Mouse (Mus musculus): ENCODE measurements around the gene Trpv2. TPM values are rescaled to one million over a fixed set of nuclear protein-coding genes. Genes with fewer than 3 reads are reported as not detected.

Gene Trpv2
- total RNA-seq (2021) = 1 to 10 TPM in 1 of 2 experiments, under 1 TPM in 1; 0.87 to 1.1 TPM
- long read RNA-seq, experiment 1, partial matches to known transcripts = 2 of 2 reads
- long read RNA-seq, experiment 1, other reads (novel, unspliced or antisense) = 0 of 2 reads
- long read RNA-seq, experiment 2, partial matches to known transcripts = 1 of 1 reads
- long read RNA-seq, experiment 2, other reads (novel, unspliced or antisense) = 0 of 1 reads

DNA sequence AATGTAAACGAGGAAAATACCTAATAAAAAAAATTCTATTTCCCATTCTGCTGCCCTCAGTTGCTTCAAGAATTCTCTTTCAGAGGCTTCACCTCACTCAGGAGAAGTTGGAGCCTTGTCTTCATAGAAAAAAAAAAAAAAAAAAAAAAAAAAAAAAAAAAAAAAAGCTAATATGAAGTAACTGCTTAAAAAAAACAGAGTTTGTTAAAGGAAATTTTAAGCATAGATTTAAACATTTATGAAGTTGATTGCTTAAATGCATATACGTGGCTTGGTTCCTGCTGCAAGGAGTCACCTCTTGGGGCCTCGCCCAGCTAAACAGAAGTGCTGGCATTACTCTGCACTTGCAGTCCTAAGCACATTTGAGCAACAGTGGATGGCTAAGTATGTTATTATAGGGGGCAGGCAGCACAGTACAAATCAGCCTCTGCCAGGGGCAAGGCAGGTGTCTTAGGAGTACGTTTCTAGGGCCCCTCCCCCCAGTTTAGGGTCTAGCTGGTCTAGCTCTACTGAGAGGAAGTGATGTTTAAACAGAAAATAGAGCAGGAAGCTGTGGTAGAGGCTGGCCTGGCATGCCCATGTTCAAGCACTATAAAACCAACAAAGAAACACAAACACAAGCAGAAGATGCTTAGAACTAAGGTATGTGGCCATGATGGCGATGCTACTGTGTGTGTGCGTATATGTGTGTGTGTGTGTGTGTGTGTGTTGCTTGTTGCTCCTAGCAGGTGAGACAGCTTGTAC is at the start of gene Trpv2:
TSS of gene Trpv2 (plus strand) at position 528 of the 744 bp plus-strand sequence.
- intact Hi-C loops (cut with DNase I) = loop anchor here (2.0 kb wide), 2 partner anchors 35 to 177 kb away; partner anchors contain the start of gene Cenpv
- DNase-seq = no peak

GRCm38 (mm10) chr11:62537089-62537488 is 37.2 kb upstream of the Trpv2 start:
- intact Hi-C loops (cut with DNase I) = loop anchor here (5.0 kb wide), 1 partner anchor 75 kb away; no protein-coding TSS in a partner anchor
- DNase-seq = no peak

DNA sequence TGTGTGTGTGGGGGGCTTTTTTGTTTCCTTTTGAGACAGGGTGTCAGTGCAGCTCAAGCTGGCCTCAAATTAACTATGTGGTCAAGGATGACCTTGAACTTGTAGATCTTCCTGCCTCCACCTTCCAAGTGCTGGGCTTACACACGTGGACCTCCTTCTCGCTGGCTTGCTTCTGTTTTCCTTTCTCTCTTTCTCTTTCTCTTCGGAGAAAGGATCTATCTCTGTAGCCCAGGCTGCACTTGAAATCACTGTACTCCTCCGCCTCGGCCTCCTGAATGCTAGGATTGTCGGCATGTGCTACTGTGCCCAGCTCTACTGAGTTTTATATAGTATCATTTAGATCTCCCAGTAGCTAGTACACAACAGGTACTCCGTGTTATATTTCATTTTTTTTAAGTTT is 36.7 kb upstream of the Trpv2 start:
- no peak for DNase-seq
- intact Hi-C loops (cut with DNase I) = loop anchor here (5.0 kb wide), 1 partner anchor 75 kb away; no protein-coding TSS in a partner anchor

- intact Hi-C loops (cut with DNase I) = loop anchor here (2.0 to 5.0 kb wide), 2 partner anchors 36 to 76 kb away; partner anchors contain the start of gene Trpv2
- peak; percentile 24 to 51 for DNase-seq
Measured at GRCm38 (mm10) chr11:62538321-62539088, 35.8 kb upstream of the Trpv2 start.

GRCm38 (mm10) chr11:62539089-62539890 is 35.0 kb upstream of the Trpv2 start, which contains the start of gene Cenpv:
Gene Cenpv, minus strand, starts transcription at chr11:62539261.
- DNase-seq = peak; percentile 59
- intact Hi-C loops (cut with DNase I) = loop anchor here (2.0 to 5.0 kb wide), 2 partner anchors 36 to 77 kb away; partner anchors contain the start of gene Trpv2

GRCm38 (mm10) chr11:62540167-62540566 is 34.1 kb upstream of the Trpv2 start:
- DNase-seq = no peak
- intact Hi-C loops (cut with DNase I) = no loop called here

GRCm38 (mm10) chr11:62540969-62541368 is 33.3 kb upstream of the Trpv2 start:
- no peak for DNase-seq
- intact Hi-C loops (cut with DNase I) = no loop called here

- no peak for DNase-seq
- intact Hi-C loops (cut with DNase I) = no loop called here
Measured at GRCm38 (mm10) chr11:62541581-62541980, 32.7 kb upstream of the Trpv2 start.

- intact Hi-C loops (cut with DNase I) = no loop called here
- no peak for DNase-seq
Measured at GRCm38 (mm10) chr11:62543991-62544390, 30.3 kb upstream of the Trpv2 start.

- DNase-seq = peak; percentile 52 to 77
- intact Hi-C loops (cut with DNase I) = loop anchor here (5.0 kb wide), 1 partner anchor 92 kb away; the partner anchor contains the start of genes Ncor1 and Pigl
Measured at GRCm38 (mm10) chr11:62549782-62550181, 24.5 kb upstream of the Trpv2 start.

GRCm38 (mm10) chr11:62550227-62550685 is 24.0 kb upstream of the Trpv2 start:
- peak; percentile 32 to 43 for DNase-seq
- intact Hi-C loops (cut with DNase I) = loop anchor here (5.0 kb wide), 1 partner anchor 93 kb away; the partner anchor contains the start of genes Ncor1 and Pigl

- peak; percentile 97 to 99 for DNase-seq
- intact Hi-C loops (cut with DNase I) = loop anchor here (5.0 kb wide), 1 partner anchor 93 kb away; the partner anchor contains the start of genes Ncor1 and Pigl
Measured at GRCm38 (mm10) chr11:62550727-62551225, 23.5 kb upstream of the Trpv2 start, which contains the start of gene Ubb. Gene Ubb, plus strand, starts transcription at chr11:62551171.

- DNase-seq = peak; percentile 87 to 93
- intact Hi-C loops (cut with DNase I) = loop anchor here (5.0 kb wide), 1 partner anchor 94 kb away; the partner anchor contains the start of genes Ncor1 and Pigl
Measured at GRCm38 (mm10) chr11:62551226-62552119, 22.8 kb upstream of the Trpv2 start.

- intact Hi-C loops (cut with DNase I) = loop anchor here (5.0 kb wide), 1 partner anchor 96 kb away; the partner anchor contains the start of genes Ncor1 and Pigl
- DNase-seq = no peak
Measured at GRCm38 (mm10) chr11:62553186-62553585, 21.1 kb upstream of the Trpv2 start.

GRCm38 (mm10) chr11:62553633-62554032 is 20.7 kb upstream of the Trpv2 start:
- no peak for DNase-seq
- intact Hi-C loops (cut with DNase I) = loop anchor here (5.0 kb wide), 1 partner anchor 96 kb away; the partner anchor contains the start of genes Ncor1 and Pigl

DNA sequence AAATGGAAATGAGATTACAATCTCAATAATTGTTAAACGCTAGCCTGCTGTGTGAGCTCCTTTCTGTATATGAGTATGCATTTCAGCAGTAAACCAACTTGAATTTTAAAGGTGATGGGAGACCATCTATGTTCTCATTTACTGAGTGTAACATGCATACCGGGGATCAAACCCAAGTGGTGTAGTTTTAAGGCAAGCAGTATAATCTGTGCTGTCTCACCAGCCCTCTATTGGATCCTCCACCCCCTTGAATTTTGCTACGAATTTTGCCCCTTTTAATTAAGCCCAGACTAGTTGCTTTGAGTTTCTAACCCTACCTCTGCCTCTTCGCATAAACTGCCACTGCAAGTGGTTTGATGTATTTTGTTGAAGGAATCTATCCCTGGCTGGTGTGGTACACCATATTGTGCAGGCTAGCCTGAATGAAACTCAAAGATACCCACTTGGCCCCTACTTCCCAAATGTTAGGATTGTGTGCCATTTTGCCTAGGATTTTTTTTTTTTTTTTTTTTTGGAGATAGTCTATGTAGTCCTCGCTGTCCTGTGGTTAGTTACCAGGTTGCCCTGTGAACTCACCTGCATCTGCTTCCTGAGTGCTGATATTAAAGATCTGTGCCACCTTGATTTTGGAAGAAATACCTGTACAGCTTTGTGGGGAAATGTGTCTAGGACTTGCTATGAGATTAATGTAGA is 20.0 kb upstream of the Trpv2 start:
- intact Hi-C loops (cut with DNase I) = loop anchor here (5.0 kb wide), 1 partner anchor 97 kb away; the partner anchor contains the start of genes Ncor1 and Pigl
- no peak for DNase-seq

- intact Hi-C loops (cut with DNase I) = loop anchor here (5.0 kb wide), 1 partner anchor 98 kb away; the partner anchor contains the start of genes Ncor1 and Pigl
Measured at GRCm38 (mm10) chr11:62554934-62555517, 19.3 kb upstream of the Trpv2 start.

More at GRCm38 (mm10) chr11:62554934-62555517, 19.3 kb upstream of the Trpv2 start:
- DNase-seq = no peak

All from gastrocnemius, postnatal 36 days (tissue).